Mouse (Mus musculus): ENCODE measurements around the gene Mcl1. TPM values are rescaled to one million over a fixed set of nuclear protein-coding genes. Genes with fewer than 3 reads are reported as not detected.

The Mcl1 gene
- polyA plus RNA-seq, 1 experiment from 2014 or later = 65.8 TPM

DNA sequence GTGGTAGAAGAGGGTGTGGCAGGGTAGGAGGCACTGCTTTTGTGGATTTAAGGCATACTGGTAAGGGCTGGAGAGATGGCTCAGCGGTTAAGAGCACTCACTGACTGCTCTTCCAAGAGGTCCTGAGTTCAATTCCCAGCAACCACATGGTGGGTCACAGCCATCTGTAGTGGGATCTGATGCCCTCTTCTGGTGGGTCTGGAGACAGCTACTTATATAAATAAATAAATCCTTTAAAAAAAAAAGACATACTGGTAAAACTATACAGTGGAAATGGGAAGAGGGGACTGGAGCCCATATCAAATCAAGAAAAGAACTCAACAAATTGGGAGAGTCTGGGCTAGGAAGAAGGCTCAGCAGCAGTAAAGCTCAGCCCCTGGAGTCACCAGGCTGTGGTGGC lies 18.9 kb upstream of the Mcl1 start:
- Histone ChIP-seq H3K9ac (ENCODE audit: low read depth, low read length) (no peak overlapping the region), H3K27me3 (replicated peaks; ENCODE audit: control insufficient read depth, insufficient read depth, low read length) (no peaks in the 10 kb centered on the region), H3K4me3 (ENCODE audit: low read depth, low read length) (no peak overlapping the region), H3K4me1 (ENCODE audit: control insufficient read depth, insufficient read depth, low read length) (no peaks in the 10 kb centered on the region), H3K9me3 (ENCODE audit: control insufficient read depth, low read length) (no peaks in the 10 kb centered on the region), H3K36me3 (ENCODE audit: control insufficient read depth, insufficient read depth, low read length) (peaks cover 47% of the 10 kb centered on the region), H3K4me2 (ENCODE audit: low read depth, low read length) (no peak overlapping the region), H3K27ac (replicated peaks; ENCODE audit: low read depth, low read length) (no peak overlapping the region)
- ATAC-seq (ENCODE audit: low read depth) = no peak
- WGBS = 89% methylated on average over 1 of the region's 1 CpGs
- DNase-seq (ENCODE audit: low spot score) = no peak

DNA sequence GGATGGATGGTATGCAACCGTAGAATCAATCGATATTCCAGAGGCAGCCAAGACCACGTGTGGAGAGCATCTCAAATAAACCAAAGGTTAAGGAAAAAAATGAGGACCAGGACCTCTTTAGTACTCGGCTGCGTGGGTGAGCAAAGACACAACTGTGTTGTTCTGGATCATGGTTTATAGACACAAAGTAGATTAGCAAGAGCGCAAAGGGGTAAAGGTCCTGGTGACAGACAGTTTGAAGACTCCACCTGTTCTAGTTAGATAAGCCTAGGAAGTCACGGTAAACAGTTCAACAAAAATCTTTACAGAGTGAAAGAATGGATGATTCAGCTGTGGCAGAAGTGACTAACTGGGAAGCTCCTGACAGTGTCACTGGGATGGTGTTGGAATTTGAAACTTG lies 15.5 kb upstream of the Mcl1 start:
- H3K4me3 ChIP-seq (ENCODE audit: low read depth, low read length) = no peak overlapping the region
- H3K9ac ChIP-seq (ENCODE audit: low read depth, low read length) = no peak overlapping the region
- no peak for DNase-seq (ENCODE audit: low spot score)
- H3K27ac ChIP-seq (replicated peaks; ENCODE audit: low read depth, low read length) = no peak overlapping the region
- WGBS = 85% methylated on average over 7 of the region's 7 CpGs
- ATAC-seq (ENCODE audit: low read depth) = no peak
- H3K27me3 ChIP-seq (replicated peaks; ENCODE audit: control insufficient read depth, insufficient read depth, low read length) = no peaks in the 10 kb centered on the region
- no peaks in the 10 kb centered on the region for H3K4me1 ChIP-seq (ENCODE audit: control insufficient read depth, insufficient read depth, low read length)
- no peaks in the 10 kb centered on the region for H3K9me3 ChIP-seq (ENCODE audit: control insufficient read depth, low read length)
- H3K4me2 ChIP-seq (ENCODE audit: low read depth, low read length) = no peak overlapping the region
- peaks cover 18% of the 10 kb centered on the region; the same call in 1 of the 2 replicates for H3K36me3 ChIP-seq (ENCODE audit: control insufficient read depth, insufficient read depth, low read length)

DNA sequence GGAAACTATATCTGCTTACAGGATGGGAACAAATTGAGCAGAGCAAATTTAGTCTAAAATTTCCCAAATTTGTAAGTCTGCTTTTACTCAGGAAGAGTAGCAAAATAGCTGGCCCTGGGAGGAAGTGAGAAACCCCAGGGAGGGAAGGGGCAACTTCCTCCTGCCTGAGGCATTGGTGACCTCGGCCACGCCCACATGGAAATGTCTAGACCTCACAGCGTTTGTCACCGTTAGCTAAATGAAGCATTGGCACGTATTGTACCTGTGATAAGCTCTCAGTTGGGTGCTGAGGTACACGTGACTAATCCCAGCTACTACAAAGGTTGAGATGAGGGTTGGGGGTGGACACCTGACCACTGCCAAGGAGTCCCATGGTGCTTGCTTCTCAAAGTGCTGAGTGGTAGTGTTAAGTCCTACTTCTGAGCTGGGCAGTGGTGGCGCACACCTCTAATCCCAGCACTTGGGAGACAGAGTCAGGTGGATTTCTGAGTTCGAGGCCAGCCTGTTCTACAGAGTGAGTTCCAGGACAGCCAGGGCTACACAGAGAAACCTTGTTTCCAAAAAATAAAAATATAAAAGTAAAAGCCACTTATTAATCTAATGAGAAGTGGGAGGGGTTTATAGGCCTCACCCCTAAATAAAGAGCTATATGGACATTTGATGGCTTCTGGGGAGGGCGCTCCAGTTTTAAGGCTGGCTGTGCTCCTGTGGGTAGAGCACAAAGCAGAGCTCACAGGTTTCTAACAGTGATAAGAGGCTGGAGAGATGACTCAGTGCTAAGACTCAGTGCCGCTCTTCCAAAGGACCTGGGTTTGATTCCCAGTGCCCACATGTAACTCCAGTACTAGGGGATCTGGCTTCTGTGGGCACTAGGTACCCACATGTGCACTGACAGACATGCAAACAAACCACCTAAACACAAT lies 13.0 kb upstream of the Mcl1 start:
- H3K27ac ChIP-seq (replicated peaks; ENCODE audit: low read depth, low read length) = no peak overlapping the region
- 0 out of 2 replicates have a peak, but pooled peaks cover 6% of the 10 kb centered on the region for H3K36me3 ChIP-seq (ENCODE audit: control insufficient read depth, insufficient read depth, low read length)
- H3K4me3 ChIP-seq (ENCODE audit: low read depth, low read length) = no peak overlapping the region
- no peak overlapping the region for H3K4me2 ChIP-seq (ENCODE audit: low read depth, low read length)
- 55% methylated on average over 10 of the region's 10 CpGs for WGBS
- DNase-seq (ENCODE audit: low spot score) = no peak
- no peak for ATAC-seq (ENCODE audit: low read depth)
- no peak overlapping the region for H3K9ac ChIP-seq (ENCODE audit: low read depth, low read length)
- H3K4me1 ChIP-seq (ENCODE audit: control insufficient read depth, insufficient read depth, low read length) = 0 out of 2 replicates have a peak, but pooled peaks cover under 1% of the 10 kb centered on the region
- no peaks in the 10 kb centered on the region for H3K9me3 ChIP-seq (ENCODE audit: control insufficient read depth, low read length)
- no peaks in the 10 kb centered on the region for H3K27me3 ChIP-seq (replicated peaks; ENCODE audit: control insufficient read depth, insufficient read depth, low read length)

DNA sequence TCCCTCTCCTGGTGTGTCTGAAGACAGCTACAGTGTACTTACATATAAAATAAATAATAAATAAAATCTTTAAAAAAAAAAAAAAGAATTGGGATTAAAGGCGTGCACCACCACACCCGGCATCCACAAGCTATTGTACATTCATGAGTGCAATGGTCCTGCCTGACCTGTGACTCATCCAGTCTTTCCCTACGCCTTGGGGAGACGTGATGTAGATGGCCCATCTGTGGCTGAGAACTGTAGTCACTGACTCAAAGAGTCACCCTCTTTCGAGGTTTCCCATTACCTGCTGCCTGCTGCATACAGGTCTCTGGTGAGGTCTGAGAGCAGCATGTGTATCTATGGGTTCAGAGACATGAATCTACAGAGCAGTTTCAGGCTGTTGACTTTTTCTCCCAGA lies 10.6 kb upstream of the Mcl1 start:
- ATAC-seq (ENCODE audit: low read depth) = no peak
- Histone ChIP-seq H3K9me3 (ENCODE audit: control insufficient read depth, low read length) (no peaks in the 10 kb centered on the region), H3K36me3 (ENCODE audit: control insufficient read depth, insufficient read depth, low read length) (no peaks in the 10 kb centered on the region), H3K4me2 (ENCODE audit: low read depth, low read length) (no peak overlapping the region), H3K9ac (ENCODE audit: low read depth, low read length) (no peak overlapping the region), H3K4me1 (ENCODE audit: control insufficient read depth, insufficient read depth, low read length) (0 out of 2 replicates have a peak, but pooled peaks cover 4% of the 10 kb centered on the region), H3K27me3 (replicated peaks; ENCODE audit: control insufficient read depth, insufficient read depth, low read length) (no peaks in the 10 kb centered on the region), H3K4me3 (ENCODE audit: low read depth, low read length) (no peak overlapping the region), H3K27ac (replicated peaks; ENCODE audit: low read depth, low read length) (no peak overlapping the region)
- whole genome bisulfite sequencing = 91% methylated on average over 5 of the region's 5 CpGs
- DNase-seq (ENCODE audit: low spot score) = no peak

DNA sequence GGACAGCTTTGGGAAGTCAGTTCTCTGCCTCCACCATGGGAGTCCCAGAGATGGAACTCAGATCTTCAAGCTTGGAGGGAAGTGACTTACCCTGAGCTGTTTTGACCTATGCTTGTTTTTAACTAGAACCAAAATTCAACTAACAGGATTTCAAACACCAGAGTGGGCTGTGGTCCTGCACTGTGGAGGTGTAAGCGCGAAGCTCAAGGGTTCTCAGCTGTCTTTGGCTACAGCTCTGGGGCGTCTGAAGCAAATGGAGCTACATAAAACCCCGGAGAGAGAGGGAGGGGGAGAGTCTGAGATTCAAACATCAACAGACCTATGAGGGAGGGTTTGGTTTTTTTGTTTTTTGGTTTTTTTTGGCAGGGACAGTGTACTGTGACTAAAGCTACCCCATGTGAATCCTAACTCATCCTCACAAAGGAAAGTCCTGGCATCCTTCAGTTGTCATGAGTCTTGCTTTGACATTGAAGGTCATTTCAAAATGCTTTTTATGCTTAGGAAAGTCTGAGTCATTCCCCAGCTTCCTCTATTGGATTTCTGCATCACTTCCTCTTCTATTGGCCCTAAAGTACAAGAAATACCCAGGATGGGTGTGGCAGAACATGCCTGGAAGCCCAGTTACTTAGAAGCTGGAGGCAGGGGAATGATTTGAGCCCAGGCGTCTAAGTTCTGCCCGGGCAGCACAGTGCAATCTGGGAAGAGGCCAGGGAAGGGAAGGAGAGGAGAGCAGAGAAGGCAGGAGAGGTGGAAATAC lies 8.1 kb upstream of the Mcl1 start:
- Histone ChIP-seq H3K4me3 (ENCODE audit: low read depth, low read length) (no peak overlapping the region), H3K36me3 (ENCODE audit: control insufficient read depth, insufficient read depth, low read length) (no peaks in the 10 kb centered on the region), H3K4me1 (ENCODE audit: control insufficient read depth, insufficient read depth, low read length) (0 out of 2 replicates have a peak, but pooled peaks cover 4% of the 10 kb centered on the region), H3K27ac (replicated peaks; ENCODE audit: low read depth, low read length) (peak overlapping the region; percentile 63), H3K27me3 (replicated peaks; ENCODE audit: control insufficient read depth, insufficient read depth, low read length) (no peaks in the 10 kb centered on the region), H3K9ac (ENCODE audit: low read depth, low read length) (no peak overlapping the region), H3K4me2 (ENCODE audit: low read depth, low read length) (no peak overlapping the region), H3K9me3 (ENCODE audit: control insufficient read depth, low read length) (no peaks in the 10 kb centered on the region)
- DNase-seq (ENCODE audit: low spot score) (peak; percentile 73), ATAC-seq (ENCODE audit: low read depth) (peak; percentile 35; the same call in 1 of the 2 replicates)
- WGBS = 50% methylated on average over 6 of the region's 6 CpGs

DNA sequence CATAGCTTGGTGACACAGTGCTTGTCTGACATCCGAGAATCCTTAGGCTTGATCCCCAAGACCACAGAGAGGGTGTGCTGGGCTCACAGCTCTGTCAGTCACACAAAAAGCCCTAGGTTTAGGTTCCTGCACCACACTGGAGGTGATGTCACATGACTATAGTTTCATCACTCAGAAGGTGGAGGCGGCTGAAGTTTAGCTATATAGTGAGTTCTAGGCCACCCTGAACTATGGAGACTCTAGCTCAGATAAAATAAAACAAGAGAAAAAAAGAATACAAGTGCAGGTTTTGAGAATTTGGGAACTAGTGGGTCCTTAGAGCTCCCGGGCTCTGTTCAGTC lies 7.6 kb upstream of the Mcl1 start:
- H3K27me3 ChIP-seq (replicated peaks; ENCODE audit: control insufficient read depth, insufficient read depth, low read length) = no peaks in the 10 kb centered on the region
- H3K27ac ChIP-seq (replicated peaks; ENCODE audit: low read depth, low read length) = peak overlapping the region; percentile 63
- H3K4me2 ChIP-seq (ENCODE audit: low read depth, low read length) = no peak overlapping the region
- no peaks in the 10 kb centered on the region for H3K9me3 ChIP-seq (ENCODE audit: control insufficient read depth, low read length)
- H3K36me3 ChIP-seq (ENCODE audit: control insufficient read depth, insufficient read depth, low read length) = no peaks in the 10 kb centered on the region
- DNase-seq (ENCODE audit: low spot score) = no peak
- no peak overlapping the region for H3K4me3 ChIP-seq (ENCODE audit: low read depth, low read length)
- 0 out of 2 replicates have a peak, but pooled peaks cover 4% of the 10 kb centered on the region for H3K4me1 ChIP-seq (ENCODE audit: control insufficient read depth, insufficient read depth, low read length)
- 84% methylated on average over 3 of the region's 3 CpGs for WGBS
- no peak overlapping the region for H3K9ac ChIP-seq (ENCODE audit: low read depth, low read length)
- no peak for ATAC-seq (ENCODE audit: low read depth)

DNA sequence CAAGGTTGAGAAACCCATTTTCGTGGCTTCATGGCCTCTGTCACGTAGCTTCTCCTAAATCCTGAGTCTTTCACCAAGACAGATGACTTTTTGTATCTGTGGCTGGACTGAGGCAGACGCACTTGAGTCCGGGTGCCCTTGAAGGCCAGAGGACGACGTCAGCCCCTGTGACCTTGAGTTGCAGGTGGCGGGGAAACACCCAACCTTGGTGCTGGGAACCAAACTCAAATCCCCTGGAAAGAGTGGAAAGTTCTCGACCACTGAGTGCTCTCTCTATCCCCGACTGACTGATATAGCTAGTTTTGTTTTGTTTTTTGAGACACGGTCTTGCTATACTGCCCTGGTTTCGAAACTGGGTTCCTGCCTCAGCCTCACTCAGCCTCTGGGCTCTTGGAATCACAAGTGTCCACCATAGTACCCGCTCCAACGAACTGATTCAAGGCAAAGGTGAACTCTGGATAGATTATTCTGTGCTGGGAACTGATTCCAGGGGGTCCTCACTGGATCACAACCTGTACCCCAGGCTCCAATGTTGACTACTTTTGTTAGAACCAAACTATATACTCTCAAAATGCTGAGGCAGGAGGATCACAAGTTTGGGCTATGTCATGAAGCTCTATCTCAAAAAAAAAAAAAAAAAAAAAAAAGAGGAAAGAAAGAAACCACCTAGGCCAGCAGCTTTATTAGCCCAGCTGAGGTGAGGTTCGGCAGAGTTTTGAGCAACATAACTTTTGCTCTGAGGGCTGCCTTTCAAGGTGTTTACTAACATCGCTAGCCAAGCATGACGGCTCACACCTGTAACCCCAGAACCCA lies 7.0 kb upstream of the Mcl1 start:
- ATAC-seq (ENCODE audit: low read depth) (no peak), DNase-seq (ENCODE audit: low spot score) (no peak)
- Histone ChIP-seq H3K4me1 (ENCODE audit: control insufficient read depth, insufficient read depth, low read length) (0 out of 2 replicates have a peak, but pooled peaks cover 4% of the 10 kb centered on the region), H3K27me3 (replicated peaks; ENCODE audit: control insufficient read depth, insufficient read depth, low read length) (no peaks in the 10 kb centered on the region), H3K9ac (ENCODE audit: low read depth, low read length) (no peak overlapping the region), H3K4me3 (ENCODE audit: low read depth, low read length) (no peak overlapping the region), H3K9me3 (ENCODE audit: control insufficient read depth, low read length) (no peaks in the 10 kb centered on the region), H3K36me3 (ENCODE audit: control insufficient read depth, insufficient read depth, low read length) (no peaks in the 10 kb centered on the region), H3K4me2 (ENCODE audit: low read depth, low read length) (no peak overlapping the region), H3K27ac (replicated peaks; ENCODE audit: low read depth, low read length) (peak overlapping the region; percentile 63)
- WGBS = 89% methylated on average over 16 of the region's 16 CpGs

DNA sequence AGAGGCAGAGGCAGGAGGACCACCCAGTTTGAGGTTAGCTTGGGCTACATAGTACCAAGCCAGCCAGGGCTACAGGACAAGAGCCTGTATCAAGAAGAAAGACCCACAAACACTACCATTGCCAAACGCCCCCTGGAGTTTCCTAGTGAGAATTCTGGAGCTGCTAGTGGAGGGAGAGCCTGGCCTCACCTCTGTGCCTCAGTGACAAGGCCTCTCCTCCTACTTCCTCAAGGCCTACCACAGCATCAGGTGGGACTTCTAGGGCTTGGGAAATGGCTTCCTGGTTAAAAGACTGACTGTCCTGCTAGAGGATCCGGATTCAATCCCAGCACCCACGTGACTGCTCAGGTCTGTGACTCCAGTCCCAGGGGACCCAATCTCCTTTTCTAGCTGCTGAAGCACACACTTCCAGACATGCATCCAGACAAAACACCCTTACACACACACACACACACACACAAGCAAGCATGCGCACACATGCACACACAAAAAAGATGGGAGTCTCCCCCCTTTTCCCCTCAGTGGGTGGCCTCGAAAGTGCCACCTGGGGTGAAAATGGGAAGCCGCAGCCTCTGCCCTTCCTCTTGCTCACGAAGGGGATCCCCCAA lies 6.3 kb upstream of the Mcl1 start:
- DNase-seq (ENCODE audit: low spot score) = no peak
- 0 out of 2 replicates have a peak, but pooled peaks cover 4% of the 10 kb centered on the region for H3K4me1 ChIP-seq (ENCODE audit: control insufficient read depth, insufficient read depth, low read length)
- 48% methylated on average over 7 of the region's 7 CpGs for WGBS
- no peak overlapping the region for H3K4me2 ChIP-seq (ENCODE audit: low read depth, low read length)
- ATAC-seq (ENCODE audit: low read depth) = no peak
- H3K27ac ChIP-seq (replicated peaks; ENCODE audit: low read depth, low read length) = no peak overlapping the region
- H3K9ac ChIP-seq (ENCODE audit: low read depth, low read length) = no peak overlapping the region
- no peak overlapping the region for H3K4me3 ChIP-seq (ENCODE audit: low read depth, low read length)
- no peaks in the 10 kb centered on the region for H3K36me3 ChIP-seq (ENCODE audit: control insufficient read depth, insufficient read depth, low read length)
- H3K9me3 ChIP-seq (ENCODE audit: control insufficient read depth, low read length) = no peaks in the 10 kb centered on the region
- H3K27me3 ChIP-seq (replicated peaks; ENCODE audit: control insufficient read depth, insufficient read depth, low read length) = no peaks in the 10 kb centered on the region
